Mouse (Mus musculus) heart, embryonic 12.5 days (tissue): ENCODE results near the gene Tbc1d4. TPM values are rescaled to one million over a fixed set of nuclear protein-coding genes. Genes with fewer than 3 reads are reported as not detected.

Source experiments
- ATAC-seq: fragments of 200-750 bp; cut with Nextera tagmentation; 2 replicates; pipeline ENCODE4 v1.8.0; 2017; ENCODE audit warnings: moderate TSS enrichment, moderate library complexity; ENCODE audit not compliant: insufficient number of reproducible peaks, low FRiP score
- H3K27ac ChIP-seq: fragments of 300-500 bp; sonication (generic); 2 replicates; pipeline ENCODE4 v1.5.1; 2016; ENCODE audit warnings: mild to moderate bottlenecking, moderate library complexity; ENCODE audit not compliant: poor library complexity, severe bottlenecking
- H3K27me3 ChIP-seq: fragments of 300-500 bp; sonication (generic); replicated peaks from 2 replicates; pipeline ENCODE4 v1.6.1; 2016; ENCODE audit warnings: mild to moderate bottlenecking, moderate library complexity
- H3K36me3 ChIP-seq: fragments of 300-500 bp; sonication (generic); 2 replicates; pipeline ENCODE4 v1.6.1; 2016; ENCODE audit warnings: mild to moderate bottlenecking, moderate library complexity
- H3K4me1 ChIP-seq: fragments of 300-500 bp; sonication (generic); replicated peaks from 2 replicates; pipeline ENCODE4 v1.6.1; 2016; ENCODE audit warnings: mild to moderate bottlenecking
- H3K4me2 ChIP-seq: fragments of 300-500 bp; sonication (generic); 2 replicates; pipeline ENCODE4 v1.6.1; 2016; ENCODE audit warnings: mild to moderate bottlenecking, moderate library complexity
- H3K4me3 ChIP-seq: fragments of 300-500 bp; sonication (generic); 2 replicates; pipeline ENCODE4 v1.5.1; 2016; ENCODE audit warnings: mild to moderate bottlenecking
- H3K9ac ChIP-seq: fragments of 300-500 bp; sonication (generic); 2 replicates; pipeline ENCODE4 v1.6.1; 2016; ENCODE audit warnings: mild to moderate bottlenecking, moderate library complexity
- H3K9me3 ChIP-seq: fragments of 300-500 bp; sonication (generic); replicated peaks from 2 replicates; pipeline ENCODE4 v1.6.1; 2016; ENCODE audit warnings: mild to moderate bottlenecking, moderate library complexity
- WGBS: fragments of 180-500 bp; shearing (Covaris S2); methylation state at CpG from one replicate; pipeline ENCODE4 v1.1.7; 2016; 5-methylcytosine and 5-hydroxymethylcytosine counted together
- polyA plus RNA-seq: library from polyadenylated mRNA; unstranded; fragments of >200 nt; fragmentation: Nextera tagmentation; extraction: Ambion mirVana; gene quantifications from 2 replicates; pipeline ENCODE4 v1.2.1, GENCODE M21; 2016

The Tbc1d4 gene
- polyA plus RNA-seq, 1 experiment from 2014 or later: 28.8 TPM

DNA sequence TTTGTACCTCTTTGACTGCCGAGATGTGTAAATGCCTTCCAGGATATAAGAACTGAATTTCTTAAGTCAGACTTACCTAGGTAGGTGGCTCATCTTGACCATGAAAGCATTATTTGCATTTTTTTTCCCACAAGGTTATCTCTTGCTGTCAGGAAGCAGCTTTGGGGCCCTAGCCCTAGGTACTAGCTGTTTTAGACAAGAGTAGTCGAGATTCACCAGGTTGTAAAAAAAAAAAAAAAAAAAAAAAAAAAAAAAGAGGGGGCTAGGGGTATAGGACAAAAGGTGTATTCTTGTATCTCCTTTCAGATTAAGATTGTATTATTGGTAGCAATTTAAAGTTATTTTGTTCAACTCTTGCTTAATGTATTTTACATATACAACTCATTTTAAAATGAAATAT, 21.6 kb upstream of the Tbc1d4 start:
- ATAC-seq: no peak
- Histone ChIP-seq H3K4me2 (no peak overlapping the region), H3K9ac (no peak overlapping the region), H3K9me3 (no peaks in the 10 kb centered on the region), H3K36me3 (peaks cover 34% of the 10 kb centered on the region), H3K27me3 (no peaks in the 10 kb centered on the region), H3K4me1 (no peaks in the 10 kb centered on the region), H3K27ac (no peak overlapping the region), H3K4me3 (no peak overlapping the region)
- 86% methylated on average over 2 of the region's 2 CpGs for WGBS

- no peak for ATAC-seq
- Histone ChIP-seq H3K9ac (no peak overlapping the region), H3K4me1 (peaks cover 16% of the 10 kb centered on the region), H3K27ac (no peak overlapping the region), H3K27me3 (no peaks in the 10 kb centered on the region), H3K4me3 (no peak overlapping the region), H3K9me3 (no peaks in the 10 kb centered on the region), H3K4me2 (no peak overlapping the region), H3K36me3 (no peaks in the 10 kb centered on the region)
- WGBS: 82% methylated on average over 5 of the region's 5 CpGs
These were observed 8.7 kb upstream of the Tbc1d4 start for GRCm38 (mm10) chr14:101617680-101618079.

DNA sequence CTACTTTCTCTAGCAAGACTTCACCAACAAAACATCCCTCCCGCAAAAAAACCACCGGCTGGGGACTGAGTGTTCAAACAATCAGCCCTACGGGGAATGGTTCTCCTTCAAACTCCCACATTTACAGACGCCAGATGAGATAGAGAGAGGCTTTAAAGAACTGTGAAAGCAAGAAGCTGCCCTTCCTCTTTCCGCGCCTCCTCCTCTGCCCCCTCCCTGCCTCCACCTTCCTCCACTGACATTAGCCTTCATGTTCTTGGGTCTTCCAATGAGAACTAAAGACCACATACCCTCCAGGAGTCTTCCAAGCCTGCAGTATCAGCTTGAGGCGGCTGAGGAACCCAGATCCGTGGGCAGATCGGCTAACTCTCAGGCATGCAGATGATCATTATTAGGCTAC, 7.2 kb upstream of the Tbc1d4 start:
- WGBS: 56% methylated on average over 9 of the region's 9 CpGs
- Histone ChIP-seq H3K36me3 (no peaks in the 10 kb centered on the region), H3K27me3 (no peaks in the 10 kb centered on the region), H3K27ac (no peak overlapping the region), H3K4me3 (no peak overlapping the region), H3K4me1 (peaks cover 16% of the 10 kb centered on the region), H3K9me3 (no peaks in the 10 kb centered on the region), H3K4me2 (no peak overlapping the region), H3K9ac (no peak overlapping the region)
- ATAC-seq: no peak

DNA sequence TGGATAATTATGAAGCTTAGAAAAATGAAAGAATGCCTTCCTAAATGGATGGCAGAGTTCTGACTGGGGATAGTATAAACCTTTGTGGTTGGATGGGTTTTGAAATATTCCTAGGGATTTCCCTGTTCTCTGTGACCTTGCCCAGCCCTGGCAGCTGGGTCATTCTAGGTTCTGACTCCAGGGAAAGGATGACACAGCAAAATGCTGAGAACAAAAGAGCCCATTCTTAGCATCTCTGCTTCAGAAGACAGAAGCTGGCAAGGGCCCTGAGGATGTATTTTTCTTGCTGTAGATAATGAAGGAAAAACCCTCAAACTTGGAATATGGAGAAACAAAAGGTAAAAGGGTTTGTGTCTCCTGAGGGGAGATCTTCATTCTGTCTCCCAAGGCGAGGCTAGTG, 4.2 kb upstream of the Tbc1d4 start:
- Histone ChIP-seq H3K4me2 (no peak overlapping the region), H3K4me1 (peaks cover 21% of the 10 kb centered on the region), H3K27ac (no peak overlapping the region), H3K9ac (no peak overlapping the region), H3K4me3 (no peak overlapping the region), H3K36me3 (no peaks in the 10 kb centered on the region), H3K27me3 (no peaks in the 10 kb centered on the region), H3K9me3 (no peaks in the 10 kb centered on the region)
- ATAC-seq: no peak
- 61% methylated on average over 1 of the region's 1 CpGs for WGBS

- Histone ChIP-seq H3K4me1 (peaks cover 15% of the 10 kb centered on the region), H3K27ac (no peak overlapping the region), H3K9me3 (no peaks in the 10 kb centered on the region), H3K4me3 (no peak overlapping the region), H3K9ac (no peak overlapping the region), H3K4me2 (no peak overlapping the region), H3K27me3 (no peaks in the 10 kb centered on the region), H3K36me3 (no peaks in the 10 kb centered on the region)
- ATAC-seq: no peak
- 55% methylated on average over 10 of the region's 10 CpGs for WGBS
These were observed 1.7 kb upstream of the Tbc1d4 start for GRCm38 (mm10) chr14:101610701-101611100.

DNA sequence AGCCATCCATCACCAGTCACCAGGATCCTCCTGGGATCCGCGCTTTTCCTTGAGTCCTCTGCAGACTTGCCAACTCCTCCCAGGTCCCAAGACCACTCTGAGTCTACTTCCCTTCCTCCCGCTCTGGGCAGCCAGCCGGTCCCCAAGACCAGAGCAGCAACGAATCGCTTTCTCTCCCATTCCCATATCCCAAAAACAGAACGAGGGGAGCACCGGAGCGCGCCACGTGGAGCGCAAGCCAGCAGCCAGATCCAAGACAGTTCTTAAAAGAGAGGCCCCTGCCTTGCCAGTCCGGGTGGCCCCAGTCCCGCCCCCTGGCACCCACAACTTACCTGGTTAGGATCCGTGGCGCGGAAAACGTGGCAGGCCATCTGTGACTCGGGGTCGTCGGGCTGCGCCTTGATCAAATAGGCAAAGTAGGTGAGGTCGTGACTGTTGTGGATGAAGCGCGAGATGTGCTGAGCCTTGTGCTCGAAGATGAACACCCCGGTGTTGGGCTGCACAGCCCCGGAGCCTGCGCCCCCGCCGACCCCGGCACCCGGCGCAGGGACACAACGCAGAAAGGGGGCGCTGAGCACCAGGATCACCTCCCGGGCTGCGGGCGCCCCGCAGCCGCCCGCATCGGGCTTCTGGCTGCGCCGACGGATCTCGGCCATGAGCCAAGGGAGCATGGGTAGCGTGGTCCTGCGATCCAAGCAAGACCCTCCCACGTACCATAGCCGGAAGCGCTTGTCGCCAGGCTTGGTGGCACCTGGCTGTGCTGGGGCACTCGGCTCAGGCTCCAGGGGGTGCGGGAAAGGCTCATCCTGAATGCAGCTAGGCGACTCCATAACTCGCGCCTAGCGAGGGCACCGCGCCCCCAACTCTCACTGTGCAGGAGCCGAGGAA, 1.1 kb downstream of the Tbc1d4 start:
- WGBS: under 1% methylated on average over 62 of the region's 62 CpGs
- ATAC-seq: peak; percentile 40
- no peaks in the 10 kb centered on the region for H3K9me3 ChIP-seq
- peak overlapping the region; percentile 81 for H3K9ac ChIP-seq
- H3K4me1 ChIP-seq: peaks cover 14% of the 10 kb centered on the region
- peak overlapping the region; percentile 94 for H3K27ac ChIP-seq
- H3K36me3 ChIP-seq: no peaks in the 10 kb centered on the region
- H3K4me2 ChIP-seq: peak overlapping the region; percentile 77
- no peaks in the 10 kb centered on the region for H3K27me3 ChIP-seq
- H3K4me3 ChIP-seq: peak overlapping the region; percentile 69

- WGBS: 57% methylated on average over 2 of the region's 2 CpGs
- Histone ChIP-seq H3K4me1 (peaks cover 20% of the 10 kb centered on the region), H3K27me3 (no peaks in the 10 kb centered on the region), H3K27ac (no peak overlapping the region), H3K4me2 (no peak overlapping the region; the same call in 1 of the 2 replicates), H3K9me3 (no peaks in the 10 kb centered on the region), H3K4me3 (no peak overlapping the region), H3K9ac (no peak overlapping the region), H3K36me3 (no peaks in the 10 kb centered on the region)
- no peak for ATAC-seq
These were observed 3.1 kb downstream of the Tbc1d4 start for GRCm38 (mm10) chr14:101605843-101606242.

DNA sequence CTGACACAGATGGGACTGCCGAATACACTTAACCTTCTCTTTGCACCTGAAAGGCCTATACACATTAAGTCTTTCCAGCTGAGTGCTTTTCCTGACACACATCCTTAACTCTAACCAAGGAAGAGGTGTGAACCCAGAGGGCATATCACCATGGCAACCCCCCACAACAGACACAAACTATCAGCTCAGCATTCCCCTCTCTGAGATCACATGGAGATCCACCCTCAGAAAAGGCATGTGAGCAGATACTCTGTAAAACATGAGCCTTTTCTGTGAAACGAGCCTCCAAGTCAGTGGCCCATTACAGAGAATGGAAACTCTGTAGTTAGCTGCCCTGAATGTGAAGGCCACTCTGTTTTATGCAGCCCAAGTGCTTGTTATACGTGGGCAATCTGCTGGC, 6.1 kb downstream of the Tbc1d4 start:
- no peak for ATAC-seq

DNA sequence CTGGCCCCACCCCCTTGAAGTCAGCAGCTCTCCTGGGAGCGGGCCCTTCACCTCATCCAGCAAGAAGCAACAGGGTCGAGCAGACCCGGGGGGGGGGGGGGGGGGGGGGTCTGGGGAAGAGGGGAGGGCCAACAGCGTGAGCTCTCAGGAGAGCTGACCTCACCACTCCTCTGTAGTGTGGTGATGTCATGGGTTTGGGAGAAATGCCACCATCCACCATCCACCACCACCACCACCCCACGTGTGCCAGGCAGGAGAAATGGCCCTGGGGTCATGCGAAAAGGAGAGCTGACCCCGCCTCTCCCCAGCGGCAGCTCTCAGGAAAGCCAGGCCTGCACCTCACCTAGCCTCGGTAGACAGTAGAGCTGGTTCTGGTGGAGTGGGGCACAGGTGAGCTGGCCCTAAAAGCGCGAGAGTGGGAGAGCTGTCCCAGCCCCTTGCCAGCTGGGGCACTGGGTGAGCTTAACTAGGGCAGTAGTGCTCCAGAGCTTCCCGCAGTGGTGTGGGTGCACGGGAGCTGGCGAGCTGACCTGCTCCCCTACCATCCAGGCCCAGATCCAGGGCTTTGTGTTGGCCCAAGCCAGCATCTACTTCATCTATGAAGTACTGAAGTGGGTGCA, 11.8 kb downstream of the Tbc1d4 start:
- Histone ChIP-seq H3K27ac (no peak overlapping the region), H3K9me3 (no peaks in the 10 kb centered on the region), H3K36me3 (peaks cover 3% of the 10 kb centered on the region; the same call in 1 of the 2 replicates), H3K4me3 (no peak overlapping the region), H3K27me3 (no peaks in the 10 kb centered on the region), H3K4me2 (no peak overlapping the region), H3K4me1 (peaks cover 11% of the 10 kb centered on the region), H3K9ac (no peak overlapping the region)
- peak; percentile 48; the same call in 1 of the 2 replicates for ATAC-seq
- 86% methylated on average over 12 of the region's 14 CpGs for WGBS

More for the DNA sequence above, 6.1 kb downstream of the Tbc1d4 start:
- H3K4me1 ChIP-seq: peaks cover 16% of the 10 kb centered on the region
- 45% methylated on average over 3 of the region's 3 CpGs for WGBS
- H3K36me3 ChIP-seq: 0 out of 2 replicates have a peak, but pooled peaks cover 3% of the 10 kb centered on the region
- no peak overlapping the region for H3K27ac ChIP-seq
- no peaks in the 10 kb centered on the region for H3K27me3 ChIP-seq
- no peak overlapping the region for H3K4me3 ChIP-seq
- H3K4me2 ChIP-seq: no peak overlapping the region
- H3K9me3 ChIP-seq: no peaks in the 10 kb centered on the region
- H3K9ac ChIP-seq: no peak overlapping the region

GRCm38 (mm10) chr14:101596691-101597090, 12.3 kb downstream of the Tbc1d4 start:
- H3K4me2 ChIP-seq: no peak overlapping the region
- no peaks in the 10 kb centered on the region for H3K9me3 ChIP-seq
- peaks cover 3% of the 10 kb centered on the region; the same call in 1 of the 2 replicates for H3K36me3 ChIP-seq
- no peak overlapping the region for H3K27ac ChIP-seq
- H3K27me3 ChIP-seq: no peaks in the 10 kb centered on the region
- H3K9ac ChIP-seq: no peak overlapping the region
- 0 out of 2 replicates have a peak, but pooled peaks have one; percentile 13 for ATAC-seq
- WGBS: 91% methylated on average over 9 of the region's 9 CpGs
- no peak overlapping the region for H3K4me3 ChIP-seq
- peaks cover 11% of the 10 kb centered on the region for H3K4me1 ChIP-seq

GRCm38 (mm10) chr14:101595301-101596080, 13.5 kb downstream of the Tbc1d4 start:
- Histone ChIP-seq H3K27ac (no peak overlapping the region), H3K4me1 (peaks cover 11% of the 10 kb centered on the region), H3K9me3 (no peaks in the 10 kb centered on the region), H3K27me3 (no peaks in the 10 kb centered on the region), H3K36me3 (peaks cover 3% of the 10 kb centered on the region; the same call in 1 of the 2 replicates), H3K4me2 (no peak overlapping the region), H3K4me3 (no peak overlapping the region), H3K9ac (no peak overlapping the region)
- WGBS: 72% methylated on average over 13 of the region's 13 CpGs
- no peak; the same call in 1 of the 2 replicates for ATAC-seq
